Mouse (Mus musculus) ES-Bruce4 (cell line): ENCODE results near the gene Pitx2. TPM values are rescaled to one million over a fixed set of nuclear protein-coding genes. Genes with fewer than 3 reads are reported as not detected.

Source experiments
- H3K27ac ChIP-seq: 2 replicates; pipeline ENCODE4 v1.5.1; 2012; ENCODE audit warnings: low read length, inconsistent platforms; ENCODE audit not compliant: insufficient read depth
- H3K27me3 ChIP-seq: 2 replicates; pipeline ENCODE4 v1.6.1; 2012; ENCODE audit warnings: mild to moderate bottlenecking, low read length, inconsistent platforms; ENCODE audit not compliant: control insufficient read depth, poor library complexity, insufficient read depth, severe bottlenecking
- H3K36me3 ChIP-seq: 2 replicates; pipeline ENCODE4 v1.6.1; 2012; ENCODE audit warnings: inconsistent platforms, mild to moderate bottlenecking, low read length, moderate library complexity; ENCODE audit not compliant: control insufficient read depth, poor library complexity, insufficient read depth, severe bottlenecking
- H3K4me1 ChIP-seq: one replicate; pipeline ENCODE4 v1.8.1; 2011; ENCODE audit warnings: low read length; ENCODE audit not compliant: control insufficient read depth, insufficient read depth
- H3K4me3 ChIP-seq: 2 replicates; pipeline ENCODE4 v1.5.1; 2011; ENCODE audit warnings: low read depth, mild to moderate bottlenecking, low read length
- H3K9ac ChIP-seq: 2 replicates; pipeline ENCODE4 v1.6.1; 2012; ENCODE audit warnings: low read depth, mild to moderate bottlenecking, inconsistent platforms; ENCODE audit not compliant: poor library complexity, severe bottlenecking
- H3K9me3 ChIP-seq: replicated peaks from 2 replicates; pipeline ENCODE4 v1.6.1; 2012; ENCODE audit warnings: mild to moderate bottlenecking, low read length, inconsistent platforms; ENCODE audit not compliant: control insufficient read depth, poor library complexity, insufficient read depth, severe bottlenecking
- CTCF ChIP-seq: IDR thresholded peaks from one replicate; pipeline ENCODE4 v1.8.1; 2011; ENCODE audit warnings: low read depth, low read length
- EP300 ChIP-seq: IDR thresholded peaks from 2 replicates; pipeline ENCODE4 v1.6.1; 2011; ENCODE audit warnings: low read depth, low read length; ENCODE audit not compliant: insufficient read depth
- POLR2A ChIP-seq: IDR thresholded peaks from one replicate; pipeline ENCODE4 v1.8.1; 2011; ENCODE audit warnings: low read length; ENCODE audit not compliant: insufficient read depth
- polyA plus RNA-seq: library from polyadenylated mRNA; stranded (reverse); fragments of >200 nt; gene quantifications from 2 replicates; pipeline ENCODE4 v1.2.4, GENCODE M21; 2011; ENCODE audit warnings: low read depth; ENCODE audit not compliant: missing spikeins, insufficient read depth, insufficient read length

Gene Pitx2
- polyA plus RNA-seq, 1 experiment = 21.4 TPM

- Histone ChIP-seq H3K36me3 (no peaks in the 10 kb centered on the region), H3K4me3 (no peak overlapping the region), H3K9ac (no peak overlapping the region), H3K4me1 (no peaks in the 10 kb centered on the region), H3K27me3 (peaks cover 48% of the 10 kb centered on the region), H3K9me3 (no peaks in the 10 kb centered on the region), H3K27ac (no peak overlapping the region)
- TF ChIP-seq EP300 = no peak
- no peak for TF ChIP-seq POLR2A
- no peak for TF ChIP-seq CTCF
These were observed 18.8 kb downstream of the Pitx2 start for GRCm38 (mm10) chr3:129218371-129218921.

GRCm38 (mm10) chr3:129220086-129220670, 20.5 kb downstream of the Pitx2 start:
- peaks cover 45% of the 10 kb centered on the region for H3K27me3 ChIP-seq
- no peak overlapping the region for H3K9ac ChIP-seq
- TF ChIP-seq CTCF (no peak), EP300 (no peak), POLR2A (no peak)
- no peaks in the 10 kb centered on the region for H3K9me3 ChIP-seq
- no peak overlapping the region for H3K27ac ChIP-seq
- no peaks in the 10 kb centered on the region for H3K36me3 ChIP-seq
- no peaks in the 10 kb centered on the region for H3K4me1 ChIP-seq
- H3K4me3 ChIP-seq = no peak overlapping the region

- Histone ChIP-seq H3K27me3 (peaks cover 49% of the 10 kb centered on the region), H3K9me3 (no peaks in the 10 kb centered on the region), H3K27ac (no peak overlapping the region), H3K4me3 (no peak overlapping the region), H3K9ac (no peak overlapping the region), H3K4me1 (no peaks in the 10 kb centered on the region), H3K36me3 (no peaks in the 10 kb centered on the region)
- TF ChIP-seq POLR2A = no peak
These were observed 21.2 kb downstream of the Pitx2 start for GRCm38 (mm10) chr3:129220681-129221379.

GRCm38 (mm10) chr3:129221380-129222260, 21.9 kb downstream of the Pitx2 start:
- H3K27me3 ChIP-seq = peaks cover 51% of the 10 kb centered on the region
- H3K9me3 ChIP-seq = no peaks in the 10 kb centered on the region
- no peaks in the 10 kb centered on the region for H3K4me1 ChIP-seq
- no peak overlapping the region for H3K4me3 ChIP-seq
- TF ChIP-seq EP300 = no peak
- no peak for TF ChIP-seq CTCF
- no peak for TF ChIP-seq POLR2A
- no peaks in the 10 kb centered on the region for H3K36me3 ChIP-seq
- H3K27ac ChIP-seq = no peak overlapping the region
- no peak overlapping the region for H3K9ac ChIP-seq

GRCm38 (mm10) chr3:129222448-129223290, 23.0 kb downstream of the Pitx2 start:
- Histone ChIP-seq H3K27me3 (peaks cover 41% of the 10 kb centered on the region), H3K4me1 (no peaks in the 10 kb centered on the region)
- TF ChIP-seq POLR2A (no peak), EP300 (peak; percentile 63; the same call in 1 of the 2 replicates)

More at GRCm38 (mm10) chr3:129222448-129223290, 23.0 kb downstream of the Pitx2 start:
- Histone ChIP-seq H3K9ac (no peak overlapping the region), H3K4me3 (no peak overlapping the region), H3K27ac (no peak overlapping the region), H3K36me3 (no peaks in the 10 kb centered on the region), H3K9me3 (no peaks in the 10 kb centered on the region)
